9 mouse cellular contexts compared by ENCODE assay signal in the genomic region with DNA sequence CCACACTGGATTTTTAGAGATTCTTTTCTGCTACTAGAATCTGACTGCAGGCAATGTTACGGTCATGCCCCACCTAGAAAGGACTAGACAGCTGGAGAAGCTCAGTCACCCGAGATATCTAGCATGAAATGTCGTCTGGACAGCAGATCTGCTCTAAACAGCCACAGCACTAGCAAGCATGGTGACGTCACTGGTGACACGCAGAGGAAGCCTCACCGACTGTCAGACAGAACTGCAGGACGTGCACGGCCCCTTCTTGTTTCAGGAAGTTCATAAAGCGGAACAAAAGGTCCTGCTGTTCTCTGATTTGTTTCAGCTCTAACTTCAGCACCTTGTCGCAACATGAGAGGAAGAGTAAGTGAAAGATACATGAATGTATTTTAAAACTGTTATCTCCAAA. TPM values are rescaled to one million over a fixed set of nuclear protein-coding genes. Genes with fewer than 3 reads are reported as not detected.
DNase-seq lines count a peak whose midpoint lies in the region; ATAC-seq lines count a peak whose summit lies in the region.
"Had no signal": no experiment of that assay in that cellular context is flagged by ENCODE, and none has a peak within 500 bp of the region (broad histone marks: within the 10 kb centered on the region; RNA-seq: fewer than 3 reads in every experiment).

No protein-coding gene starts in this region.

- no peaks in the 10 kb centered on the region for H3K9me3 ChIP-seq in hindbrain, embryonic 10.5 days
- H3K9me3 ChIP-seq in hindbrain, embryonic 11.5 days (ENCODE audit: control insufficient read depth, low read length): no peaks in the 10 kb centered on the region
- H3K9me3 ChIP-seq: neural tube, embryonic 13.5 days had no signal

- ATAC-seq in cerebellum, adult (ENCODE audit: insufficient number of reproducible peaks, low FRiP score, low TSS enrichment): no peak
- peak; percentile 100 for ATAC-seq in neutrophil, adult 5-6 weeks (ENCODE audit: extremely low read depth, insufficient number of reproducible peaks, low FRiP score, poor library complexity, severe bottlenecking)
- no peak for ATAC-seq in hindbrain, embryonic 11.5 days (ENCODE audit: low FRiP score)

- H3K4me1 ChIP-seq in hindbrain, embryonic 10.5 days (replicated peaks): no peaks in the 10 kb centered on the region
- no peaks in the 10 kb centered on the region for H3K4me1 ChIP-seq in hindbrain, embryonic 11.5 days (replicated peaks; ENCODE audit: control insufficient read depth, insufficient read depth, low read length)
- H3K4me1 ChIP-seq: neural tube, embryonic 13.5 days had no signal

- no peaks in the 10 kb centered on the region for H3K27me3 ChIP-seq in hindbrain, embryonic 10.5 days (ENCODE audit: insufficient read depth, poor library complexity, severe bottlenecking)
- H3K27me3 ChIP-seq in hindbrain, embryonic 11.5 days (ENCODE audit: control insufficient read depth, insufficient read depth, low read length): no peaks in the 10 kb centered on the region
- H3K27me3 ChIP-seq: neural tube, embryonic 13.5 days had no signal

- H3K27ac ChIP-seq in hindbrain, embryonic 10.5 days: no peak overlapping the region
- H3K27ac ChIP-seq in hindbrain, embryonic 11.5 days (ENCODE audit: low read depth, low read length): no peak overlapping the region
- H3K27ac ChIP-seq: neural tube, embryonic 13.5 days had no signal

- no peak overlapping the region for H3K4me3 ChIP-seq in hindbrain, embryonic 10.5 days
- H3K4me3 ChIP-seq in hindbrain, embryonic 11.5 days (ENCODE audit: low read depth, low read length): no peak overlapping the region
- H3K4me3 ChIP-seq: neural tube, embryonic 13.5 days had no signal

- H3K4me2 ChIP-seq in hindbrain, embryonic 11.5 days (replicated peaks; ENCODE audit: low read depth, low read length): no peak overlapping the region
- H3K4me2 ChIP-seq: neural tube, embryonic 13.5 days had no signal

- H3K9ac ChIP-seq in hindbrain, embryonic 11.5 days (ENCODE audit: low read depth, low read length): no peak overlapping the region
- H3K9ac ChIP-seq: neural tube, embryonic 13.5 days had no signal

- DNase-seq in cerebellum, postnatal 10 days: peak; percentile 31 to 45
- peak; percentile 6 for DNase-seq in urinary bladder, postnatal 14 days (ENCODE audit: low spot score)
- DNase-seq in urinary bladder, adult 2 months (ENCODE audit: low spot score): no peak
- DNase-seq in kidney, postnatal 4 days: peak; percentile 3 to 20
- no peak for DNase-seq in hindbrain, embryonic 10.5 days (ENCODE audit: low spot score)
- no peak for DNase-seq in hindbrain, embryonic 11.5 days (ENCODE audit: low spot score)

- WGBS in hindbrain, embryonic 10.5 days: 72% methylated on average over 10 of the region's 10 CpGs
- WGBS in hindbrain, embryonic 11.5 days: 74% methylated on average over 10 of the region's 10 CpGs

- peaks cover 23% of the 10 kb centered on the region for H3K36me3 ChIP-seq in hindbrain, embryonic 10.5 days
- H3K36me3 ChIP-seq in hindbrain, embryonic 11.5 days (ENCODE audit: control insufficient read depth, insufficient read depth, low read length): no peaks in the 10 kb centered on the region

RNA-seq across cellular contexts. Expression of a gene that starts 34.7 kb away (rescaled TPM):
- polyA plus RNA-seq in urinary bladder, adult 2 months (2012; rRNA removed): 39.2 and 44.4 TPM in 2 replicates
- total RNA-seq in neutrophil, adult 5-6 weeks (2017): 37.6 and 42.4 TPM in 2 replicates
- 17.4 and 19.9 TPM in 2 replicates for polyA plus RNA-seq in hindbrain, embryonic 10.5 days (2016; fragmentation: Nextera tagmentation; extraction: Ambion mirVana)
- 19.2 and 22.4 TPM in 2 replicates for polyA plus RNA-seq in hindbrain, embryonic 11.5 days (2014; fragmentation: Nextera tagmentation; extraction: Ambion mirVana)

RNA-seq across cellular contexts. Expression of a gene that starts 52.3 kb away (rescaled TPM):
- 0.51 TPM in 1 of 2 replicates, not detected in the other for polyA plus RNA-seq in urinary bladder, adult 2 months (2012; rRNA removed)
- not detected in 2 replicates for total RNA-seq in neutrophil, adult 5-6 weeks (2017)
- 0.84 TPM in 1 of 2 replicates, not detected in the other for polyA plus RNA-seq in hindbrain, embryonic 10.5 days (2016; fragmentation: Nextera tagmentation; extraction: Ambion mirVana)
- 0.36 and 0.99 TPM in 2 replicates for polyA plus RNA-seq in hindbrain, embryonic 11.5 days (2014; fragmentation: Nextera tagmentation; extraction: Ambion mirVana)
- polyA plus RNA-seq: neural tube, embryonic 13.5 days had no signal

Comparison
In these comparisons a context has a peak if more than half of its experiments do, and no peak if none do; other contexts are left out.
1. DNase-seq: peak in cerebellum, postnatal 10 days (2 of 2), urinary bladder, postnatal 14 days (single experiment) and kidney, postnatal 4 days (2 of 2); none in urinary bladder, adult 2 months (single experiment), hindbrain, embryonic 10.5 days (single experiment) and hindbrain, embryonic 11.5 days (single experiment).